Mouse (Mus musculus) heart, adult 18-20 months (tissue): Measurements from ENCODE around the gene Alcam. TPM values are rescaled to one million over a fixed set of nuclear protein-coding genes. Genes with fewer than 3 reads are reported as not detected.

Experiments
- DNase-seq, 2 experiments: peaks; one replicate each; pipeline ENCODE4 v3.0.0; 2021 to 2022; ENCODE audit warnings: mixed read lengths in 1 of 2
- long read RNA-seq, 2 experiments: library from polyadenylated mRNA; stranded (forward); transcript quantifications; one replicate each; pipeline ENCODE4 v2.0.0; 2021
- total RNA-seq, 2 experiments: library from RNA; stranded (reverse); gene quantifications; 2 replicates each; pipeline ENCODE4 v1.2.3; 2021

The Alcam gene
- total RNA-seq: 1 to 10 TPM; 2.3 to 3.5 TPM
- long read RNA-seq, experiment 1: 0 reads
- long read RNA-seq, experiment 2: 0 reads

DNA sequence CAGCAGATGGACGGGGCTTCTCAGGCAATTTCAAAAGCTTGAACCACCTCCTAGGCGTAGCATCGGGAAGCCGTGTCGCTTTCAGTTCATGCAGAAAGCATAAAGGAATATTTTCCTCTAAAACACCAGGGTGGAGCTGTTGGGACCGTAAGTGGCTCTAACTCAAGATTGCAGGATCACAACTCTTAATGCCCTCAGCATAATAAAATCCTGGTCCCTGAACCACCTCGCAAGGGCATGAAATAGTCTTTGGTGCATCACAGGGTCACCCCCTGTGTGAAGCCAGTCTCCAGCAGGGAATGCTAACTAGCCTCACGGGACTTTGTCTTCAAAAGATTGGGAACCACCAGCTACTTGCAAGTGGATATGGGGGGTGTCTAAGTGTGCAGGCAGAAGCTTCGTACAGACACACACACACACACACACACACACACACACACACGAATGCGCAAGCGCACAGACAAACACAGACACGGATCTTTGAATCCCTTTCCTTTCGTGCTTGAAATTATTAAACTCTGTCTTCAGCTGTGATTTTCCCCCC lies at the start of gene Alcam:
Alcam (minus strand) TSS at position 104 of the 544 bp plus-strand sequence.
- peak; percentile 23 to 53 for DNase-seq

DNA sequence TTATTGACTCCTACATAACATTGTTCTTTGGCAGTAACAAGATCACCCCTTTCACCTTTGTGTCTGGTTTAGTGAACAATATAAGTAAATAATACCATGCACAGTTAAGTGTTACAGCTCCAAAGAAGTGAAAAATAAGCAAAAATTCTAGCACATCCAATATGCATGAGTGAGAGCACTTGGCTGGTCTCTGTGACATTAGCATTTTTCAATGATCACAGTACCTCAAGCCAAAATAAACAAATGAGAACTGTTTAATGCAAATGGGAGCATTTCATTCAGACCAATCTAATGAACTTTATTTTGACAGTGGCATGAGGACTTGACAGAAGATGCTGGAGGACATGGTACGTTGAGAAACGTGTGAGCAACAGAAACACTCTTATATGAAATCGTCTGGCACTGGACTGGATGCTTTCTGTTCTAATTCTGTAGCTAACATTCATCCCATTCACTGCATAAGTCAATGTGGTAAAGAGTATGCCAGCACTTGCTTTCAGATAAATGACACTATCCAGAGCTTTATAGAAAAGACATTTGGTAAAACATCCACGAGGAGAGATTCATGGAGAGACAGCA lies 45.0 kb upstream of the Alcam start:
- DNase-seq: no peak

DNA sequence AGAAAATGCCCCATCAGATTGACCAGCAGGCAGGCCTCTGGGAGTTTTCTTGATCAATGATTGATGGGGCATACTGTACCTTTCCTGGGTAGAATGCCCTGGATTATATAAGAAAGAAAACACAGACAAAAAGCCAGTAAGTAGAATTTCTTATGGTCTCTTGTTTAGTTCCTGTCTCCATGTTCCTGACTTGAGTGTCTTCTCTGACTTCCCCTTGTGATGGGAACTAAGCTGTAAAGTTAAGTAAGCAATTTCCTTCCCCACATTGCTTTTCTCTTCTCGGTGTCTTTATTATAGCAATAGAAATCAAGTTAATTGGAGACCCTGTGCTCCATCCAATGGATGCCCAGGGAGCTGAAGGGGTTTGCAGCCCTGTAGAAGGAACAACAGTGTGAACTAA lies 36.7 kb upstream of the Alcam start:
- no peak for DNase-seq

DNA sequence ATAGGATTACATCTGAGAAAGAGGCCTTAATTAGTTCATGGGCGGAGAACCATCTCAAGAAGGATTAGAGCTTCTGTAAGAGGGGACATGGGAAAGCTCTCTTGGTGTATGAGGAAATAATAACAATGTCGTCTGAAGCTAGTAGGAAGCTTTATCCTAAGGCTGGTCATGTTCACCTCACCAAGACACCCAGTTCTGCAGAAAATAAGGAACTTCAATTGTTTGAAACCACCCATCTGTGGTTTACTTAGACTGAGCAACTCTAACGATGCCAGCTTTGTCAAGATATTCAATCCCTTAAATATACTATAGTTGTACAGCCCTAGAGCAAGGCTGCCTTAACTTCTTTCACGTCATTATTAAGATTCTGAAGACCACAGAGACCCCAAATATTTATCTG lies 20.4 kb upstream of the Alcam start:
- DNase-seq: no peak

DNA sequence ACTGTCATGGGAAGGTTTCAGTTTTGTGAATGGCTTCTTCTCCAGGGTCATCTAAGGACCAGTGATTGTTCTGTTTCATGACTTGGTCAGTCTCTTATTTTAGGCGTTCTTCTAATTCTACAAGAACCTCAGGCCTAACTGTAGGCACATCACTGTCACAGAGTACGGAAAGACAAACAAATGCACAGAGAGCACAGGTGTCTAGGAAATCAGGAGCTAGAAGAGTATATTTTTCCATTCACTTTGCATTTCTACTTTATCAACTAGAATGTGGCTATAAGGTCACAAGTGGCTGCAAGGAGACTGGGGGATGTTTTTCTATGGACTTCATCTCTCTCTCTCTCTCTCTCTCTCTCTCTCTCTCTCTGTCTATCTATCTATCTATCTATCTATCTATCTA lies 19.2 kb upstream of the Alcam start:
- DNase-seq: no peak

DNA sequence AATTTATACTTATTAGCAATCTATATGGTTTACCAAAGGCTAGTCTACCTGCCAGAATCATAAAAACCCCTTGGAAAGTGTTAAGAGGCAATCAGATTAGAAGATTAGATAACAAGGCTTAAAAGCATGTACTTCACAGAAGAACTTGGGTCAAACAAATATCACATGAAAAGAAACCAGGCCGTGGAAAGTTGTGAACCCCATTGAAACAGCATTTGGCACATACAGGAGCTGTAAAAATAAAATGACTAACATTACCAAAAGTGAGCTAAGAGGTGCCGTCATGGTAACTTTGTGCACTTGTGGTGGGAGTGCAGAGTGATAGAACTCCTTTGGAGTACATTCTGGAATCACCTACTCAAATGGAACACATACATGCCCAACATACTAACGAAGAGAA lies 18.8 kb upstream of the Alcam start:
- DNase-seq: no peak

DNA sequence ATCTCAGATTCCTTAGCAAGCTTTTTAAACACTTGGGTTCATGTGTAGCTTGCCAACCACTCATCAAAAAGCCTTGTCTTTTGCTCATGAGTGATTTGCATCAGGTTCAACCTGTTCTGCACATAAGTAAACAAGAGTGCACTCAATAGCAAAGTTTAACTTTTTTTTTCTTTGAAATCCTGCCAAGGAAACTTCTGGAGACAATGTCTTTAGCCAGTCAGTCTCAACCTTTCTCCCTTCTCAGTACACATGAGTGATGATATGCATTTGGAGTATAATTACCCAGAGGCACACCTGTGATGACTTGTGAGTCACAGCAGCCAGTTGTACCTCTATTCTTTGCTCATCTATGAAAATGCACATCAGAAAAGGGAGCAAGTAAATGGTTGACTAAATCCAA lies 18.2 kb upstream of the Alcam start:
- no peak for DNase-seq

DNA sequence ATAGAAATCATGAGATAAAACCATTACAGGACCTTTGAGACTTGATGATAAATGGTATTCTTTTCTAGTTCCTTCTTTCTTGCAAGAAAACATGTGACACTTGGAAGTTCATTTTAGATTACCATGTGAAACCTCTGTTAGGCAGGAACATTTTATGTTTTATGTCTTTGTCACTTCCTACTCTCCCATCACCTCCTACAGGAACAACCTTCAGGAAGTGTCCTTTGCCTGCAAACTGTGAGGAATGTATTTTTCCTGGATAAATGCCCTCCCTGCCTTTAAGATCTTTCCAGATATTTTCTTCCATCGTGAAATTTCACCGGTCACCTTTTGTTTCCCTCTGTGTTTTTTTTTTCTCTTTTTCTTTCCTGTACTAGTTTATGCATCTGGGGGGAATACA lies 17.0 kb upstream of the Alcam start:
- DNase-seq: no peak

DNA sequence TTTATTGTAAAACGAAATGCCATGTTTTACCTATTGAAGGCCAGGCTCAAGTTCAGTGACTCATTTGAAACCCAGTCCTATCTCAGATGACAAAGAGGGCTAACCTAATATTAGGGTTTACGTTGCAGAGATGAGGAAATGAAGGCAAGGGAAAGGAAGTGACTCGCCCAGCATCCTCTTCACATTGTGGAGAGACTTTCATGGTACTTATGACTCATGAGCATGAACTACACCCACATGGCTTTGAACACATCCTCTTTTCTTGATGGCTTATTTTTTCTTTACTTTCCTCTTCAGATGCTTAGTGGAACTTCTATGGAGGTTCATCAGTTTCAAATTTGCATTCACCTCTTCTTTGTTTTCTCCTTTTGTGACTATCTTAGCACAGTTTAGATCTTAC lies 16.4 kb upstream of the Alcam start:
- peak in 1 of 2 experiments; percentile 38 for DNase-seq

DNA sequence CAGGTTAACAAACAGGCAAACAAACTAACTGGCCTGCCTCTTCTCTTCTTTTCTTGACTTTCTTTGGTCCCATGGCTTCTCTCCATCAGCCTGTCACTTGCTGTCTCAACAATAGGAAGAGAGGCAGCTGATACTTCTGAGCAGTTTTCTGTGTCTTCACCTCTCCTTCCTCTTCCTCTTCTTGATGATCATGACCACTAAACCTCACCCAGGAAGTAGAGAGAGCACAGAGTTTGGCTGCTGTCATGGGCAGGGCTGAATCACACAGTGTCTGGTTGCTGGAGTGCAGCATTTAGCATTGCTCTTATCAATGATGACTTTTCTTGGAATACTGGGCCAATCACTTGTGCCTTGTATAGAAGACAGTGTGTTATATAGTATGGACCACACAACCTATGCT lies 14.6 kb upstream of the Alcam start:
- DNase-seq: peak in 1 of 2 experiments; percentile 27

DNA sequence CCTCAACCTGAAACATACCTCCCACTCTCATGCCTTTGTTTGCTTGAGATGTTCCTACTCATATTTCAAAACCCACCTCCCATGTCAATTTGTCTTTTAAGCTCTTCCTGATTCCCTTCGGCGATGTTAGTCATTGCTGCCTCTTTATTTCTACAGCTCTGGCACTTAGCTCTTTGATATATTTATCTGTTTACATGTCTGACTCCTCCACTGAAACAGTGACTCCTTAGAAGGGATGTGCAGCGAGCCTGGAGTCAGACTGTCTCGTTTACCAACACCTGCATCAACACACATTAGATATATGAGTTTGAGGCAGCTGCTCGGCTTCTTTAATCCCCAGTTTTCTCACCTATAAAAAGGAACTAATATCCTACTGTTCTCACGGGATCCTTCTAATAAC lies 12.9 kb upstream of the Alcam start:
- DNase-seq: no peak

DNA sequence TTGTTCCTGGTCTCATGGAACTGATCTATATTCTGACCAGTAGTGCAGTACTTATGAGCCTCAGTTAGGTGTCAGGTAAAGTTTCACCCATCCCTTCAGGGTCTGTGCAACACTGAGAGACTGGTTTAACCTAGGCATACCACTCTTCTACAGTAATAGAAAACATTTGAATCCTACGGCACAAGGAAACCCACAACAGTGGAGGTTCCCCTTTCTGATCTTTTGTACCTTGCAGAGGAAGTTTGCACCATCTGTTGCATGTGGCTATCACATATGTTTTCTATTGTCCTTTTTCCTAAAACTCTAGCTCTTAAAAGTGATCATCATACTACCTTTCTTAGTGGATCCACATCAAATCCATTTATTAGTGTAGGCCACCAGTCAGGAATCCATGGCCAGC lies 10.7 kb upstream of the Alcam start:
- DNase-seq: no peak

DNA sequence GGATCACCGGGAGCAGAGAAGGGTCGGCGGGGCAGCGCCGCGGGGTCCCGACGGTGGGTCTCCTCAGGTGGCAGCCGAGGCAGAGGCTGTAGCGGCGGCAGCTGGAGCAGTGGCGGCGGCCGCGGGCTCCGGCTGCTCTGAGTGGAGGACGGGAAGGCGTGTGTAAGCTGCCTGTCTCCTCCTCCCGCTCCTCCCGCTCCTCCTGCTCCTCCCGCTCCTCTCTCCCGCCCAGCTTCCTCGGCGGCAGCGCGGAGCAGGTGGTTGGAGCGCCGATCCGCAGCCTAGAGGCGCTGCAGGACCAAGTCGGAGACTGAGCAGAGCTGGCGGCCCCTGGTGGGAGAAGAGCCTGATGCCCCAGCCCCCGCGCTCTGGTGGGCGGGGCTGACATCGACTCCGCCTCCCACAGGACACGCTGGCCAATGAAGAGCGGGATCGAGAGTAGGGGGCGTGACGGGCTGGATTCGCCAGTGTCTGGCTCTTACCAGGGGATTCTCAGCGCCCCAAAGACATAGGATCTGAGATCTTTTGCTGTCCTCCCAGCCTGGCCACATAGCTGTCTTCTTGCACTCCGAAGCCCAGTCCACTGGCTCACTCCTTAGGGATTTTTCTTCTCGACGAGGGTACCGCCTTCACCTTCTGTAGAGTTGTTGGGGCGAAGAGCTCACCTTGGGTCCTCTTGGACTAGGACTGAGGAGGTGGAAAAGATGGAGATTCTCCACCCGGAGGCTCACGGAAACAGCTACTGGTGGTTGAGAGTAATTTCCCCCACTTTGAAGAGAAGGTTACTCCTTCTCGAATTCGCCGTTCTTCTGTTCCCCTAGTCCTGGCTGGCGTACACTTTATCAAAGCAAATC lies 785 bp downstream of the Alcam start:
- peak; percentile 94 to 97 for DNase-seq

DNA sequence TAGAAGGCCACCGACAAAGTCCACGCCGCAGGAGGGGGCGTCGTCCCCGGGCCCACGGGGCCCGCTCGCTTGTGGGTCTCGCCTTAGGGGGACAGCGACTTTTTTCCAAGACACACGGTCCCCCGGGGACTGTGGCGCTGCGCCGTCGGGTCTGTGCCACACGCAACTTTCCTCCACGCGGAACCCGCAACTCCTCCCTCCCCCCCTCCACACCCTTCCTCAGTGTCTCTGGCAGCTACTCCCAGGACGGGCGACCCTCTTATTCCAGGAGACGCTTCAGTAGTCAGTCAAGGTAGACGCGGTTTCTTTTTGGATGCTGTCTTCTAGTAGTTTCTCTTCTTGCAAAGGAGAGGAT lies 1.4 kb downstream of the Alcam start:
- no peak for DNase-seq

DNA sequence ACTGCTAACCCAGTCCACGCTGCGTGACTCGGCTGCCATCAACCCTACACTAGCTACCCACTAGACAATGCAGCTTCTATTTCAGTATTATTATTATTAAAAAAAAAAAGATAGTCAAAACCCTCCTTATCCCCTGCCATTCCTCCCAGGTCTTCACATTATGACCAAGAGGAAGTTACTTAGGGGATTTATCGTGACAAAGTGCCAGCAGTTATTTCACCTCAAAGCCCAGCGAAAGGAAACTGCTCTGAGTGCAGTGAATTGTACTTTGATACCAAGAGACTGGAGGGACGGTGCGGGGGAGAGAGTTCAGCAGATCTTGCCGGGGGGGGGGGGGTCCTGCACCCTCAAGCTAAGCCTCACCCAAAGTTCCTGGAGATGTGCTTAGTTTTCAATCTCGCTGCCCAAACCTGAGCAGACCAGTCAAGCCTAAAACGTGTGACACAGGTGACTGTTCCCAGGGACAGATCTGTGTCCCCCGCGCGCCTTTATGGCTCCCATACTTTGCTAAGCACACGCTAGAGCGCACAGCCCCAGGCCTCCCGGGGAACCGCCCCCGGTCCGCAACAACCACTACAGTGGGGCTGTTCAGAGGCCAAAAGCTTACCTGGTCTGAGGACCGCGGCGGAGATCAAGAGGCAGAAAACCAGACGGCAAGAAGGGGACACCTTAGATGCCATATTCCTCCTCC lies 1.9 kb downstream of the Alcam start:
- DNase-seq: peak; percentile 1 to 23

DNA sequence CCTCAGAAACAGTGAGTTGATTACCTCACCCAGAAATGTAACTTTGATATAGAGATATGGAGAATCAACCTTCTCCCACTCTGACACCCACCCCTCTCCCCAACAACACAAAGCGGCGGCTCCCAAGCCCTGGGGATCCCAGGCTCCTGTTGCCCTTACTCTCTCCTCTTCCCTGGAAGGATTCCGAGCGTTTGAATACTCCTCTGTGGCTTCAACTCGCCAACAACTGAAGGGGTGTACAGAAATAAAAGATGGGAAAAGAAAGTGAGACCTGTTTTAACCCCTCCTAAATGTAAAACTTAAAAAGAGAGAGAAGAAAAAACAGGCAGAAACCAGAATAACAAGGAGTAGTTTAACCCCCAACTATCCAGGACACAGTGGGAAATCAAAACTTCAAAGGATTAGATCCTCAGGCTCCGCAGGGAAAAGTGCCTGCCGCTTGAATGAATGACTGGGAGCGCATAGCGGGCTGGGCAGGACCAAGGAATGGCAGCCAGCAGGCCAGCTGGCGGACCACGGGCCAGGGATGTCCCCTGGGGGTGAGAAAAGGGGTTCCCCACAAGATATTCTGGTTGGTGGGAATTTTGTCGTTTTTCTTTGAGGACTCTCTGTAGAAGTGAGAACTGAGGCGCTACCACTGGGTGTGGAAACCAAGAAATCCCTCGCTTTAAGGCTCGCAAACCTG lies 2.6 kb downstream of the Alcam start:
- peak; percentile 14 to 44 for DNase-seq

DNA sequence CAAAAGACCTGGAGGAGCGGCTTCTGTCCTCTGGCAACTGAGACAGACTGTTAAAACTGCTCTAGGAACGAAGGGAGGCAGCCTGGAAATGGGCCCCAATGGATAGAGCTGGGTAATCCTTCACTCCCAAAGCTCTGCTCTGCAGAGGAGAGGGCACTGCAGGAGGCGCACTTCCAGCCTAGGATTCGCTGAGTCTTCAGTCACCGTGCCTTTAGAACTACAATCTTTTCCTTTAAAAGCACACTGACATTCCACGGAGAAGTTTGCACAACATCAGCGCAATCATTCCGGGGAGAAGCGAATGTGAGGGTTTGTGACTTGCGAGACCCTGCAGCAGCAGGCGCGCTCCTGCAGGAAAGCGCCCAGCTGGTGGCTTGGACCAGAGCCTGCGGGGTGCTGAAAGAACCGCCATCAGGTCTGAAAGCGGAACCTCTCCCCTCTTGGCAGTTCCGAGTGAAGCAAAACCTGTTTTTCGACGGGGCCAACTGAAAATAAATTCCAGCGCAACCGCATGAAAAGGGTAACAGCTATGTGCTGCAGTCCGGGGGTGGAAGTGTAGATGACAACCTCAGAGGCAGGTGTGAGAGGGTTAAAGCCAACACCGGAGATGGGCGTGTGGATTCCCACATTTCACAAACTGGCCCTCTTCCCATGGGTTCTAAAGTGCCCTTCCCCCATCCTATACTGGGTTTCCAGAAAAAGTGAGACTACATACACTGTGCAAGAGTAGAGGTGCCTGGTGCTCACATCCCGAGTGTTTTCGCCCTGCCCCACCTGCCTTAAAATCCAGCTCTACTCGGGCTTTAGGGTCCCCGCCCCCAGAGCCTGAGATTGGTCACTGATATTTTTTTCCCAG lies 3.4 kb downstream of the Alcam start:
- peak; percentile 56 to 61 for DNase-seq

DNA sequence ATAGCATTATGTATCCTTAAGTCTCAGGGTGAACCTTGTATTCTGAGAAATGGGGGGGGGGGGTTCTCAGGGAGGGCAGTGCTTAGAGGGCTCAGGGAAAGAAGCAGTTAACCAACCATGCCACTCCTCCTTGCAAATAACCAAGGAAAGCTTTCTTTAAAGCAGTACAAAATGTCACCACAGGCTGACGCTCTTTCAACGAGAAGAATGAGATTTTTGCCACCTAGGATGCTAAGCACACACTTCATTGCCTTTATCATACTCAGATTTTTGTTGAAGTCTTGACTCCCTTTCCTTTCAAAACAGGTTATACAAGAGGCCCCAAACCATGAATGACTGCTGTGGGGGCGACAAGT lies 4.0 kb downstream of the Alcam start:
- no peak for DNase-seq

DNA sequence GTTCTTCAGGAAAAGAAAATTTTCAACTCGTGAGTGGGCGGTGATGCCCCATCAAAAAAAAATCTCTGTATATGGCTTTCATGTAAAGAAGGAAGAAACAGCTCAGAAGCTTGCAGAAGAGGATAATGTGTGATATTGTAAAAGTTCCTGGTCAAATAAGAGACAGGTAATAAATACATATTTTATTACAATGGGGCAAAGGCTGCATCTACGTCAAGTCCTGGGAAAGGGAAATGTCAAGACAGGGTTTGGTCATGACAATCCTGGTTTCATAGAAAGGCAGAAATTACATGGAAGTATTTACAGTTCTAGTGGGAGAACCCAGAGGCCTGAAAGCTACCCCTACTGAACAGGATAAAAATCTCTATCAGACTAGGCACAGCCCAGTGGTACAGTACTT lies 7.9 kb downstream of the Alcam start:
- DNase-seq: no peak

DNA sequence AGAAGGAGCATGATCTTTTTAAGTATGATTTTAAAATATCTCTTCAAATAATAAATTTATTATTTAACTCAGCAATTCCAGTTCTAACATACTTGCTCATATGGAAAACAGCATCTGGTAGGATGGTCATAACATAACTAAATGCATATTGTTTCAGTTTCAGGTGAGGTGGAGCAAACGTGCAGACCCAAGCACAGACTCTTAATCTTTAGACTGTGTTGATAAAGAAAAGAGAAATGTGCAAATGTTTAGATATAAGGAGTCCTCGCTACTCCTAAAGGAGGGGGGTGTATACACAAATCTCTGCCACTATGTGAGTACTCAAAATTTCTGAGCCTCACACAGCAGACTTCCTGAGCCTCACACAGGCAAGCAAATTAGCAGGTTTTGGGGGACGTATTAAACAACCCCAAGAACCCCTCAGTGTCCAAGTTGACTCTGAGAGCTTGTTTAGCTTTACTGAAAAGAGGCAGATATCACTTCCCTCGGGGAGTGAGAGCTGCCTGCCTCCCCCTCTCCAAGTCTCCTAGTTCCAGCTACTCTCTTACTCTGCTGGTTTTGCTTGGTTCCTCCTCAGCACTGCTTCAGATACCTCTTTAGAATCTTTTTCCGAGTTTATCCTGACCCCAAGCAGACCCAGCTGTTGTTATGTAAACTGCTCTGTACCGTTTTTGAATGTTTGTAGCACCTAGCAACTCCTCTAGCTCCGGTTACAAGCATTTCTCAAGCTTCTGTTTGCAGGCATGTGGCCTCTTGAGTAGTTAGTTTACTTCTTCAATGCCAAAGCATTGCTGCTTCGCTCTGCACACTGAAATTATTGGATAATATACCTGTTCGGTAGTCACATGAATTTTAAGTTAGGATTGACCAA lies 10.0 kb downstream of the Alcam start:
- DNase-seq: no peak

DNA sequence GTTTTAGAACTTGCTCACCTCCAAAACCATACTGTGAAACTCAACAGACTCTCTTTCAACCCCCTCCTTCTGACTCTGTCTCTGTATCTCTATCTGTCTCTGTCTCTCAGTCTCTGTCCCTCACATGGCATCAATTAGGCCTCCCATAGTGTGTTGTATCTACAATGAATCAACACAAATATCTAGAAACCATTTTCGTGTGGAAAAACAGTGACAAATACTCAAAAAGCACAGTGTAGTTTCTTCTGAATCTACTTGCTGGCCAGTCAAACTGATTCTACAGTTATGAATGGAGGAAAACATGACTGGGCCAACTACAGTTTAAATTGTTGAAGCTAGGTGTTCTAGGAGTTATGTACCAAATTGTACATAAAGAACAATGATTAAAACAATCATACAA lies 10.8 kb downstream of the Alcam start:
- no peak for DNase-seq
